Mouse (Mus musculus) limb, embryonic 14.5 days (tissue): ENCODE data around the gene Gm20661. TPM values are rescaled to one million over a fixed set of nuclear protein-coding genes. Genes with fewer than 3 reads are reported as not detected.

Experiments
- ATAC-seq: fragments of 200-750 bp; cut with Nextera tagmentation; 2 replicates; pipeline ENCODE4 v1.8.0; 2017; ENCODE audit warnings: low read depth, moderate number of reproducible peaks, moderate TSS enrichment; ENCODE audit not compliant: low FRiP score
- DNase-seq: peaks from one replicate; pipeline ENCODE4 v3.0.0-alpha.2; 2015; ENCODE audit warnings: low spot score
- H3K27ac ChIP-seq: fragments of 300-500 bp; sonication (generic); replicated peaks from 2 replicates; pipeline ENCODE4 v1.5.1; 2014; ENCODE audit warnings: low read depth, mild to moderate bottlenecking, low read length, moderate library complexity, mixed read lengths
- H3K27me3 ChIP-seq: fragments of 300-500 bp; sonication (generic); 2 replicates; pipeline ENCODE4 v1.6.1; 2014; ENCODE audit warnings: low read length, mixed read lengths; ENCODE audit not compliant: control insufficient read depth, insufficient read depth
- H3K36me3 ChIP-seq: fragments of 300-500 bp; sonication (generic); 2 replicates; pipeline ENCODE4 v1.6.1; 2014; ENCODE audit warnings: mild to moderate bottlenecking, low read length, moderate library complexity, mixed read lengths; ENCODE audit not compliant: control insufficient read depth, insufficient read depth
- H3K4me1 ChIP-seq: fragments of 300-500 bp; sonication (generic); 2 replicates; pipeline ENCODE4 v1.6.1; 2014; ENCODE audit warnings: antibody characterized with exemption, low read length, mixed read lengths; ENCODE audit not compliant: control insufficient read depth, insufficient read depth
- H3K4me2 ChIP-seq: fragments of 300-500 bp; sonication (generic); replicated peaks from 2 replicates; pipeline ENCODE4 v1.6.1; 2014; ENCODE audit warnings: low read depth, mild to moderate bottlenecking, low read length, moderate library complexity; ENCODE audit not compliant: severe bottlenecking
- H3K4me3 ChIP-seq: fragments of 300-500 bp; sonication (generic); replicated peaks from 2 replicates; pipeline ENCODE4 v1.5.1; 2014; ENCODE audit warnings: low read length
- H3K9ac ChIP-seq: fragments of 300-500 bp; sonication (generic); 2 replicates; pipeline ENCODE4 v1.6.1; 2014; ENCODE audit warnings: mild to moderate bottlenecking, low read depth, low read length, moderate library complexity; ENCODE audit not compliant: severe bottlenecking
- H3K9me3 ChIP-seq: fragments of 300-500 bp; sonication (generic); 2 replicates; pipeline ENCODE4 v1.6.1; 2016; ENCODE audit warnings: low read length; ENCODE audit not compliant: control insufficient read depth
- POLR2A ChIP-seq: fragments of 200-500 bp; IDR thresholded peaks from 2 replicates; pipeline ENCODE4 v1.8.0; 2012; ENCODE audit warnings: inconsistent platforms, mild to moderate bottlenecking, moderate library complexity, borderline replicate concordance; ENCODE audit not compliant: insufficient read depth, insufficient read length; ENCODE audit errors: extremely low read depth
- WGBS: fragments of 180-500 bp; shearing (Covaris S2); extraction: QIAGEN DNeasy Blood & Tissue Kit; methylation state at CpG from one replicate; pipeline ENCODE4 v1.1.7; 2014; 5-methylcytosine and 5-hydroxymethylcytosine counted together
- polyA plus RNA-seq, 2 experiments: library from polyadenylated mRNA; depleted of rRNA in 1 of 2; stranded (reverse) in 1 of 2; unstranded in 1 of 2; fragments of >200 nt; fragmentation: Nextera tagmentation in 1 of 2; extraction: Ambion mirVana in 1 of 2; gene quantifications; 2 replicates each; pipeline versions ENCODE4 v1.2.1 to v1.2.3; 2012 to 2014

Gm20661 gene
- polyA plus RNA-seq, 2 experiments, result 7.9 to 16.7 TPM

- H3K4me1 ChIP-seq, result peaks cover 41% of the 10 kb centered on the region
- WGBS, result 17% methylated on average over 19 of the region's 19 CpGs
- TF ChIP-seq POLR2A, result no peak
- peak overlapping the region; percentile 96 for H3K4me2 ChIP-seq
- peak overlapping the region; percentile 99 for H3K27ac ChIP-seq
- DNase-seq (no peak), ATAC-seq (no peak)
- peaks cover 11% of the 10 kb centered on the region for H3K36me3 ChIP-seq
- no peaks in the 10 kb centered on the region for H3K27me3 ChIP-seq
- peak overlapping the region; percentile 82 for H3K4me3 ChIP-seq
- H3K9me3 ChIP-seq, result no peaks in the 10 kb centered on the region
- peak overlapping the region; percentile 83 for H3K9ac ChIP-seq
These were observed 1.3 kb downstream of the Gm20661 start for GRCm38 (mm10) chr9:107984052-107984753.

GRCm38 (mm10) chr9:107984754-107985055 is 1.8 kb downstream of the Gm20661 start:
- Histone ChIP-seq H3K27me3 (no peaks in the 10 kb centered on the region), H3K9ac (peak overlapping the region; percentile 83), H3K4me1 (peaks cover 41% of the 10 kb centered on the region), H3K27ac (peak overlapping the region; percentile 99), H3K4me2 (peak overlapping the region; percentile 96), H3K36me3 (peaks cover 11% of the 10 kb centered on the region), H3K9me3 (no peaks in the 10 kb centered on the region), H3K4me3 (peak overlapping the region; percentile 82)
- DNase-seq, result no peak
- TF ChIP-seq POLR2A, result no peak
- no peak for ATAC-seq
- 14% methylated on average over 9 of the region's 9 CpGs for WGBS

GRCm38 (mm10) chr9:107985131-107986119 is 2.6 kb downstream of the Gm20661 start, which contains the start of gene Inka1:
Gene Inka1 (minus strand): TSS chr9:107985879.
- peaks cover 39% of the 10 kb centered on the region for H3K4me1 ChIP-seq
- H3K36me3 ChIP-seq, result peaks cover 11% of the 10 kb centered on the region
- no peaks in the 10 kb centered on the region for H3K9me3 ChIP-seq
- peak within 1 kb of the TSS; percentile 99 for H3K27ac ChIP-seq
- DNase-seq (peak; percentile 95), ATAC-seq (peak; percentile 67)
- TF ChIP-seq POLR2A, result peak; percentile 85; the same call in 1 of the 2 replicates
- under 1% methylated on average over 45 of the region's 58 CpGs for WGBS
- no peaks in the 10 kb centered on the region for H3K27me3 ChIP-seq
- peak within 1 kb of the TSS; percentile 82 for H3K4me3 ChIP-seq
- H3K4me2 ChIP-seq, result peak within 1 kb of the TSS; percentile 96
- H3K9ac ChIP-seq, result peak within 1 kb of the TSS; percentile 83

- Histone ChIP-seq H3K4me2 (peak overlapping the region; percentile 96), H3K27me3 (no peaks in the 10 kb centered on the region), H3K4me3 (peak overlapping the region; percentile 82), H3K27ac (peak overlapping the region; percentile 99), H3K36me3 (peaks cover 11% of the 10 kb centered on the region), H3K4me1 (peaks cover 29% of the 10 kb centered on the region), H3K9me3 (no peaks in the 10 kb centered on the region), H3K9ac (no peak overlapping the region)
- 5% methylated on average over 18 of the region's 18 CpGs for WGBS
- ATAC-seq (peak; percentile 31; the same call in 1 of the 2 replicates), DNase-seq (peak; percentile 85)
- no peak for TF ChIP-seq POLR2A
These were observed 3.5 kb downstream of the Gm20661 start for GRCm38 (mm10) chr9:107986376-107986775.

- Histone ChIP-seq H3K4me1 (peaks cover 18% of the 10 kb centered on the region), H3K9me3 (no peaks in the 10 kb centered on the region), H3K4me3 (no peak overlapping the region), H3K36me3 (peaks cover 11% of the 10 kb centered on the region), H3K9ac (no peak overlapping the region), H3K27ac (0 out of 2 replicates have a peak overlapping the region, but pooled peaks have one; percentile 5), H3K27me3 (no peaks in the 10 kb centered on the region), H3K4me2 (no peak overlapping the region)
- 45% methylated on average over 3 of the region's 3 CpGs for WGBS
- DNase-seq, result peak; percentile 38
- ATAC-seq, result no peak
- no peak for TF ChIP-seq POLR2A
These were observed 5.1 kb downstream of the Gm20661 start for GRCm38 (mm10) chr9:107987950-107988349.
